In genomic region chr6:134425216-134425717, GRCm38 (mm10) we compare ENCODE assay signal across 8 mouse cellular contexts. TPM values are rescaled to one million over a fixed set of nuclear protein-coding genes. Genes with fewer than 3 reads are reported as not detected.
DNase-seq lines count a peak whose midpoint lies in the region; ATAC-seq and TF ChIP-seq lines count a peak whose summit lies in the region.

No protein-coding gene starts in this region.

- peak; percentile 77 for TF ChIP-seq CTCF in brain, embryonic 14.5 days (IDR thresholded peaks at IDR 0.05; ENCODE audit: borderline replicate concordance, extremely low read depth, insufficient read depth, insufficient read length)
- TF ChIP-seq CTCF in kidney, postnatal 0 days (IDR thresholded peaks at IDR 0.05; ENCODE audit: low read depth), result peak; percentile 84
- TF ChIP-seq CTCF in liver, adult 2 months (IDR thresholded peaks at IDR 0.05; ENCODE audit: low read depth, low read length), result peak; percentile 71

- no peak for TF ChIP-seq POLR2A in brain, embryonic 14.5 days (IDR thresholded peaks at IDR 0.05; ENCODE audit: borderline replicate concordance, extremely low read depth, insufficient read depth, insufficient read length, poor library complexity, severe bottlenecking)
- TF ChIP-seq POLR2A in liver, adult 2 months (IDR thresholded peaks at IDR 0.05; ENCODE audit: extremely low read depth, insufficient read depth, low read length), result no peak

- H3K9ac ChIP-seq in heart, embryonic 15.5 days, result no peak overlapping the region
- no peak overlapping the region for H3K9ac ChIP-seq in kidney, postnatal 0 days (ENCODE audit: low read depth, low read length)
- H3K9ac ChIP-seq in liver, adult 2 months (ENCODE audit: low read depth, low read length), result no peak overlapping the region

- H3K27me3 ChIP-seq in forebrain, embryonic 10.5 days (ENCODE audit: poor library complexity, severe bottlenecking), result no peaks in the 10 kb centered on the region
- no peaks in the 10 kb centered on the region for H3K27me3 ChIP-seq in heart, embryonic 15.5 days
- H3K27me3 ChIP-seq in kidney, postnatal 0 days (ENCODE audit: insufficient read depth, low read length), result no peaks in the 10 kb centered on the region
- no peaks in the 10 kb centered on the region for H3K27me3 ChIP-seq in liver, adult 2 months (ENCODE audit: control insufficient read depth, insufficient read depth, low read length)

- ATAC-seq in heart, embryonic 15.5 days (replicated peaks; ENCODE audit: insufficient number of reproducible peaks, insufficient read depth, low FRiP score, low read depth), result 0 out of 2 replicates have a peak, but pooled peaks have one; percentile 53
- peak; percentile 63 for ATAC-seq in kidney, postnatal 0 days (replicated peaks; ENCODE audit: low FRiP score, low read depth)

- DNase-seq in CD4-positive, CD25-positive, alpha-beta regulatory T cell, adult 2 months (ENCODE audit: low read depth, low spot score), result peak; percentile 61
- DNase-seq in brain, embryonic 14.5 days (ENCODE audit: low read depth), result peak; percentile 88
- DNase-seq in forebrain, embryonic 10.5 days (ENCODE audit: extremely low spot score, low spot score), result peak; percentile 49
- peak; percentile 93 for DNase-seq in kidney, postnatal 0 days (ENCODE audit: low spot score)
- DNase-seq in liver, adult 2 months (ENCODE audit: extremely low read depth, low read depth, low spot score), result peak; percentile 62
- peak; percentile 55 for DNase-seq in naive thymus-derived CD4-positive, alpha-beta T cell, adult 2 months (ENCODE audit: low read depth)
- peak; percentile 58 for DNase-seq in testis, postnatal 10 days (ENCODE audit: low spot score)

- 0 out of 2 replicates have a peak, but pooled peaks cover 2% of the 10 kb centered on the region for H3K4me1 ChIP-seq in forebrain, embryonic 10.5 days
- H3K4me1 ChIP-seq in heart, embryonic 15.5 days (replicated peaks), result 0 out of 2 replicates have a peak, but pooled peaks cover 3% of the 10 kb centered on the region
- no peaks in the 10 kb centered on the region; the same call in 1 of the 2 replicates for H3K4me1 ChIP-seq in kidney, postnatal 0 days (replicated peaks; ENCODE audit: insufficient read depth, low read length)
- H3K4me1 ChIP-seq in liver, adult 2 months (ENCODE audit: control insufficient read depth, insufficient read depth, low read length), result no peaks in the 10 kb centered on the region

- no peaks in the 10 kb centered on the region for H3K9me3 ChIP-seq in forebrain, embryonic 10.5 days
- no peaks in the 10 kb centered on the region for H3K9me3 ChIP-seq in heart, embryonic 15.5 days (replicated peaks)
- no peaks in the 10 kb centered on the region for H3K9me3 ChIP-seq in kidney, postnatal 0 days (replicated peaks; ENCODE audit: low read length)

- no peaks in the 10 kb centered on the region for H3K36me3 ChIP-seq in forebrain, embryonic 10.5 days (replicated peaks)
- no peaks in the 10 kb centered on the region for H3K36me3 ChIP-seq in heart, embryonic 15.5 days
- H3K36me3 ChIP-seq in kidney, postnatal 0 days (ENCODE audit: insufficient read depth, low read length), result no peaks in the 10 kb centered on the region
- no peaks in the 10 kb centered on the region for H3K36me3 ChIP-seq in liver, adult 2 months (ENCODE audit: control insufficient read depth, insufficient read depth, low read length)

- WGBS in forebrain, embryonic 10.5 days, result 49% methylated on average over 11 of the region's 11 CpGs
- 23% methylated on average over 11 of the region's 11 CpGs for WGBS in heart, embryonic 15.5 days
- WGBS in kidney, postnatal 0 days, result 17% methylated on average over 11 of the region's 11 CpGs
- WGBS in liver, adult 2 months, result 28% methylated on average over 11 of the region's 11 CpGs

- peak overlapping the region; percentile 42 for H3K4me2 ChIP-seq in heart, embryonic 15.5 days
- peak overlapping the region; percentile 44 for H3K4me2 ChIP-seq in kidney, postnatal 0 days (ENCODE audit: low read length)

- no peaks in the 10 kb centered on the region for H3K79me2 ChIP-seq in liver, adult 2 months (ENCODE audit: control insufficient read depth, insufficient read depth, low read length)

- H3K4me3 ChIP-seq in forebrain, embryonic 10.5 days, result no peak overlapping the region
- peak overlapping the region; percentile 18; the same call in 1 of the 2 replicates for H3K4me3 ChIP-seq in heart, embryonic 15.5 days
- no peak overlapping the region for H3K4me3 ChIP-seq in kidney, postnatal 0 days (replicated peaks; ENCODE audit: low read depth, low read length)
- no peak overlapping the region; the same call in 1 of the 2 replicates for H3K4me3 ChIP-seq in liver, adult 2 months (ENCODE audit: insufficient read depth, low read depth, low read length)

- H3K27ac ChIP-seq in forebrain, embryonic 10.5 days, result no peak overlapping the region
- no peak overlapping the region for H3K27ac ChIP-seq in heart, embryonic 15.5 days
- no peak overlapping the region for H3K27ac ChIP-seq in kidney, postnatal 0 days
- H3K27ac ChIP-seq in liver, adult 2 months (replicated peaks; ENCODE audit: insufficient read depth, low read depth, low read length), result no peak overlapping the region

RNA-seq across cellular contexts. Expression of gene Bcl2l14, which starts 29.1 kb away (rescaled TPM):
- not detected in 2 replicates for polyA plus RNA-seq in brain, embryonic 14.5 days (2012; rRNA removed)
- 0.17 and 0.22 TPM in 2 replicates for polyA plus RNA-seq in forebrain, embryonic 10.5 days (2016; fragmentation: Nextera tagmentation; extraction: Ambion mirVana)
- polyA plus RNA-seq in heart, embryonic 15.5 days (2015; fragmentation: Nextera tagmentation; extraction: Ambion mirVana), result 0.24 and 4.8 TPM in 2 replicates
- 9.3 and 10.2 TPM in 2 replicates for polyA plus RNA-seq in kidney, postnatal 0 days (2015; fragmentation: Nextera tagmentation; extraction: Ambion mirVana)
- total RNA-seq in liver, adult 2 months (2014; rRNA removed), result 0.37 and 0.54 TPM in 2 replicates
- 0.14 TPM in 1 of 2 replicates, not detected in the other for polyA plus RNA-seq in liver, adult 2 months (2012; rRNA removed)
